Mouse (Mus musculus) ES-Bruce4 (cell line): ENCODE measurements at regions not wholly inside any gene's neighbourhood (a gene's known extent, or its start where the extent isn't known, plus 50 kb on each side); places are given as distances from the start of the nearest gene placed in this dataset.

ENCODE experiments used
- CTCF ChIP-seq: IDR thresholded peaks from one replicate; pipeline ENCODE4 v1.8.1; 2011; ENCODE audit warnings: low read depth, low read length
- EP300 ChIP-seq: IDR thresholded peaks from 2 replicates; pipeline ENCODE4 v1.6.1; 2011; ENCODE audit warnings: low read depth, low read length; ENCODE audit not compliant: insufficient read depth
- POLR2A ChIP-seq: IDR thresholded peaks from one replicate; pipeline ENCODE4 v1.8.1; 2011; ENCODE audit warnings: low read length; ENCODE audit not compliant: insufficient read depth

DNA sequence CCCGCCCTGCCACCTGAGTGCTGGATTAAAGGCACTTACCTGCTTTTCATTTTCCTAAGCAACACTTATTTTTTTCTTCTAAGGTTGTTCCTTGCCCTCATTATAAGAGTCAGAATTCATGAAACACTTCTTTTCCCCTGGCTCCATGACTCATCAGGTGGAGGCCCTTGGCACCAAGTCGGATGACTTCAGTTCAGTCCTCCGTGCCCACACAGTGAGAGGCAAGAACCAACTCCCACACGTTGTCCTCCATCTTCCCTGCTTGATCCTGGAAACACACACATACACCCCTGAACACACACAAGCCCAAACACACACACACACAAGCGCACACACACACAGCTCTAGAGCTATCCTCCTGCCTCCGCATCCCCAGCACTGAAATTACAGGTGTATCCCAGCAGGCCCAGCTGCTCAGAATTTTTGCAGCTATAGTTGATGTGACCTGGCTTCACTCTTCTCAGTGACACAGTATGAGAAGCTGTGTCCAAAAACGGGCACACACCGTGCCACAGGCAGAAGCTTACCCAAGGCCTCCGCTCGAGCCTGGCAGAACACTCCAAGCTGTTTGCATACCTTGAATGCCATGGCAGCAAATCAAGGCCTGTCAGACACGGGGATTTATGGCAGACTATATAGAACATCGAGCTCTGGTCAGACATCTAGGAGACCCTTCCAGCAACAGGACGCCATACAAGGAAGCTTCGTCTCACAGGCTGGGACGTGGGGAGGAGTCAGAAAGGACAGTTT, 49.7 kb upstream of the Ier3 start:
- TF ChIP-seq CTCF (no peak), EP300 (no peak), POLR2A (no peak)
